ENCODE assay signal across 23 mouse cellular contexts in the genomic region with DNA sequence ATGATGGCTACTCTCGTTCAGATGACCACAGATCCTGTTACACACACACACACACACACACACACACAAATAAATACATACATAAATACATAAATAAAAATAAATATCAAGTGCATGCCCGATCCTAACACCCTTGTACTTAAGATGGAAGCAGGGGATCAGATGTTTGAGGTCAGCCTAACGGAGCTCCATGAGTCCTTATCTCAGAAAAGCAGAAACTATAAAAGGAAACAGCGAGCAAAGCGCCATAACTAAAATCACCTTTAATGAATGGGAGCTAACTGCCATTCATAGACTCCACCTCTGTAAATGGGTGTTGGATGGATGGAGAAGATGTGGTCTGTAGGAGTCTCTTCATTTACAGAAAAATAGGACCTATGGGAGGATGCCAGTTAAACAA. TPM values are rescaled to one million over a fixed set of nuclear protein-coding genes. Genes with fewer than 3 reads are reported as not detected.
DNase-seq lines count a peak whose midpoint lies in the region; ATAC-seq and TF ChIP-seq lines count a peak whose summit lies in the region.
"Had no signal": no experiment of that assay in that cellular context is flagged by ENCODE, and none has a peak within 500 bp of the region (broad histone marks: within the 10 kb centered on the region; RNA-seq: fewer than 3 reads in every experiment).

No protein-coding gene starts in this region.

- no peak for TF ChIP-seq POLR2A in MEL (IDR thresholded peaks at IDR 0.05; ENCODE audit: control insufficient read depth in 1 of 2, insufficient read depth in 1 of 2, low read depth in 1 of 2, low read length in 2 of 2, poor library complexity in 1 of 2)

- DNase-seq in heart, adult 11 months, result peak; percentile 8
- no peak for DNase-seq in heart, adult 18-20 months
- DNase-seq in MEL (ENCODE audit: low read depth, low spot score), result peak; percentile 84
- no peak for DNase-seq in cerebellum, postnatal 36 days
- DNase-seq: adrenal gland, adult 8-10 months; adrenal gland, postnatal 14 days; adrenal gland, postnatal 36 days; cerebellum, adult 11-12 months; cerebellum, adult 2 months; cerebellum, adult 9-10 months; cerebellum, postnatal 10 days; cerebellum, postnatal 25 days; embryo, embryonic 11 days had no signal

- ATAC-seq in granulocyte monocyte progenitor cell, adult 5-6 weeks (replicated peaks; ENCODE audit: poor library complexity, severe bottlenecking), result no peak
- ATAC-seq: activated CD4-positive, CD25-positive, alpha-beta regulatory T cell, adult 4 months; forebrain, embryonic 14.5 days; forebrain, embryonic 16.5 days; Patski had no signal

- no peaks in the 10 kb centered on the region for H3K9me3 ChIP-seq in MEL (replicated peaks; ENCODE audit: insufficient read depth, low read length)
- H3K9me3 ChIP-seq: embryonic facial prominence, embryonic 13.5 days; embryonic facial prominence, embryonic 15.5 days; forebrain, embryonic 10.5 days; forebrain, embryonic 12.5 days had no signal

- peaks cover 0 to 16% of the 10 kb centered on the region in 2 experiments; a peak in 2 of 4 replicates for H3K36me3 ChIP-seq in MEL (ENCODE audit: control insufficient read depth in 1 of 2, insufficient read depth in 2 of 2, low read length in 2 of 2)
- H3K36me3 ChIP-seq: embryonic facial prominence, embryonic 13.5 days; embryonic facial prominence, embryonic 15.5 days; forebrain, embryonic 10.5 days; forebrain, embryonic 12.5 days had no signal

- H3K27ac ChIP-seq in MEL (ENCODE audit: control insufficient read depth, low read depth, low read length), result no peak overlapping the region; the same call in 1 of the 2 replicates
- H3K27ac ChIP-seq: embryonic facial prominence, embryonic 13.5 days; embryonic facial prominence, embryonic 15.5 days; forebrain, embryonic 10.5 days; forebrain, embryonic 12.5 days had no signal

- TF ChIP-seq RAD21 in MEL (IDR thresholded peaks at IDR 0.05; ENCODE audit: low read depth, low read length), result no peak

- H3K79me2 ChIP-seq in MEL (ENCODE audit: control insufficient read depth, insufficient read depth, low read length, poor library complexity), result no peaks in the 10 kb centered on the region

- TF ChIP-seq EP300 in MEL (IDR thresholded peaks at IDR 0.05; ENCODE audit: low read depth in 1 of 2, low read length in 2 of 2), result peak; percentile 80 to 89

- TF ChIP-seq CTCF in MEL (IDR thresholded peaks at IDR 0.05 in 2 of 3, conservative IDR thresholded peaks at IDR 0.05 in 1 of 3; ENCODE audit: control insufficient read depth in 1 of 3, insufficient read depth in 1 of 3, low read depth in 2 of 3, low read length in 3 of 3, poor library complexity in 1 of 3, severe bottlenecking in 1 of 3), result no peak

- H3K27me3 ChIP-seq in MEL (ENCODE audit: control insufficient read depth in 1 of 2, insufficient read depth in 2 of 2, low read length in 2 of 2), result no peaks in the 10 kb centered on the region
- H3K27me3 ChIP-seq: embryonic facial prominence, embryonic 13.5 days; embryonic facial prominence, embryonic 15.5 days; forebrain, embryonic 12.5 days had no signal

- H3K9ac ChIP-seq in MEL (ENCODE audit: control insufficient read depth, low read depth, low read length, poor library complexity, severe bottlenecking), result no peak overlapping the region
- H3K9ac ChIP-seq: embryonic facial prominence, embryonic 13.5 days; embryonic facial prominence, embryonic 15.5 days; forebrain, embryonic 12.5 days had no signal

- H3K4me3 ChIP-seq in MEL (ENCODE audit: control insufficient read depth in 1 of 2, insufficient read depth in 1 of 2, low read depth in 2 of 2, low read length in 2 of 2), result no peak overlapping the region
- H3K4me3 ChIP-seq: embryonic facial prominence, embryonic 13.5 days; embryonic facial prominence, embryonic 15.5 days; erythroblast, embryonic 14.5 days; forebrain, embryonic 10.5 days; forebrain, embryonic 12.5 days had no signal

- H3K4me1 ChIP-seq in MEL (ENCODE audit: control insufficient read depth in 1 of 2, insufficient read depth in 2 of 2, low read length in 2 of 2), result peaks cover 8 to 16% of the 10 kb centered on the region in 2 experiments
- H3K4me1 ChIP-seq: embryonic facial prominence, embryonic 13.5 days; embryonic facial prominence, embryonic 15.5 days; forebrain, embryonic 12.5 days had no signal

TF ChIP-seq in MEL, 35 proteins besides CTCF, POLR2A, EP300 and RAD21:
- peak; percentile 76 for TF ChIP-seq TCF12 (IDR thresholded peaks at IDR 0.05; ENCODE audit: low read depth, low read length)
- 0 out of 2 replicates have a peak, but pooled peaks have one; percentile 11 for TF ChIP-seq USF1 (IDR thresholded peaks at IDR 0.05; ENCODE audit: low read depth, low read length)
- peak; percentile 82 for TF ChIP-seq ETS1 (IDR thresholded peaks at IDR 0.05; ENCODE audit: low read depth, low read length)
- peak; percentile 74 for TF ChIP-seq TAL1 (IDR thresholded peaks at IDR 0.05; ENCODE audit: low read length)
- peak; percentile 75 for TF ChIP-seq GATA1 (IDR thresholded peaks at IDR 0.05; ENCODE audit: low read depth, low read length)
- no peak for TF ChIP-seq ZNF384 (IDR thresholded peaks at IDR 0.05; ENCODE audit: low read depth, low read length)
- no peak for TF ChIP-seq NRF1 (IDR thresholded peaks at IDR 0.05; ENCODE audit: insufficient read depth, low read depth, low read length, poor library complexity, severe bottlenecking)
- peak; percentile 61; the same call in 1 of the 2 replicates for TF ChIP-seq MEF2A (IDR thresholded peaks at IDR 0.05; ENCODE audit: extremely low read depth, insufficient replicate concordance, low read depth, low read length, poor library complexity, severe bottlenecking)
- peak; percentile 72 for TF ChIP-seq MYB (IDR thresholded peaks at IDR 0.05; ENCODE audit: low read depth, low read length)
- no peak for TF ChIP-seq HCFC1 (IDR thresholded peaks at IDR 0.05; ENCODE audit: low read depth, low read length)
- peak; percentile 46; the same call in 1 of the 2 replicates for TF ChIP-seq RCOR1 (IDR thresholded peaks at IDR 0.05; ENCODE audit: low read depth, low read length)
- no peak for TF ChIP-seq POLR2AphosphoS2 (IDR thresholded peaks at IDR 0.05; ENCODE audit: low read length)
- no peak for TF ChIP-seq MAZ (IDR thresholded peaks at IDR 0.05; ENCODE audit: low read depth, low read length)
- no peak for TF ChIP-seq CHD1 (IDR thresholded peaks at IDR 0.05; ENCODE audit: low read depth, low read length)
- TF ChIP-seq SIN3A (IDR thresholded peaks at IDR 0.05; ENCODE audit: low read length), result peak; percentile 60
- peak; percentile 34; the same call in 1 of the 2 replicates for TF ChIP-seq MAX (IDR thresholded peaks at IDR 0.05; ENCODE audit: low read length)
- peak; percentile 11; the same call in 1 of the 2 replicates for TF ChIP-seq SMC3 (IDR thresholded peaks at IDR 0.05; ENCODE audit: low read depth, low read length)

RNA-seq across cellular contexts. Expression of a gene that starts 56.8 kb away (rescaled TPM):
- 100 to 1,000 TPM; 185 to 189 TPM for total RNA-seq in heart, adult 18-20 months (2021)
- 98.3 and 105 TPM in 2 replicates for total RNA-seq in MEL (2012; rRNA removed)
- polyA plus RNA-seq in MEL (2012; ENCODE audit: insufficient read depth in 1 of 2, insufficient read length in 2 of 2, low read depth in 1 of 2, low replicate concordance in 2 of 2, missing spikeins in 1 of 2), result 100 to 1,000 TPM in 1 of 2 experiments, 10 to 100 TPM in 1; 92.8 to 123 TPM
- 82.8 and 85.8 TPM in 2 replicates for total RNA-seq in granulocyte monocyte progenitor cell, adult 5-6 weeks (2014; fragmentation: Nextera tagmentation)
- 183 and 220 TPM in 2 replicates for total RNA-seq in granulocyte monocyte progenitor cell, adult 5-6 weeks (2017)

Comparison
In these comparisons a context has a peak if more than half of its experiments do, and no peak if none do; other contexts are left out.
1. DNase-seq: peak in heart, adult 11 months (single experiment) and MEL (single experiment); none in heart, adult 18-20 months (0 of 2) and cerebellum, postnatal 36 days (0 of 2).